Mouse (Mus musculus) mouse trophoblast stem cell (cell line): Measurements from ENCODE around the gene Atp9a.

Experiments
- in situ Hi-C, 2 experiments: fragments of 300-500 bp; cut with MseI, MboI; formaldehyde crosslinking; loops; 2 replicates in 1 of 2; 3 replicates in 1 of 2; pipeline ENCODE4 v1.15.1; 2025

The Atp9a gene

DNA sequence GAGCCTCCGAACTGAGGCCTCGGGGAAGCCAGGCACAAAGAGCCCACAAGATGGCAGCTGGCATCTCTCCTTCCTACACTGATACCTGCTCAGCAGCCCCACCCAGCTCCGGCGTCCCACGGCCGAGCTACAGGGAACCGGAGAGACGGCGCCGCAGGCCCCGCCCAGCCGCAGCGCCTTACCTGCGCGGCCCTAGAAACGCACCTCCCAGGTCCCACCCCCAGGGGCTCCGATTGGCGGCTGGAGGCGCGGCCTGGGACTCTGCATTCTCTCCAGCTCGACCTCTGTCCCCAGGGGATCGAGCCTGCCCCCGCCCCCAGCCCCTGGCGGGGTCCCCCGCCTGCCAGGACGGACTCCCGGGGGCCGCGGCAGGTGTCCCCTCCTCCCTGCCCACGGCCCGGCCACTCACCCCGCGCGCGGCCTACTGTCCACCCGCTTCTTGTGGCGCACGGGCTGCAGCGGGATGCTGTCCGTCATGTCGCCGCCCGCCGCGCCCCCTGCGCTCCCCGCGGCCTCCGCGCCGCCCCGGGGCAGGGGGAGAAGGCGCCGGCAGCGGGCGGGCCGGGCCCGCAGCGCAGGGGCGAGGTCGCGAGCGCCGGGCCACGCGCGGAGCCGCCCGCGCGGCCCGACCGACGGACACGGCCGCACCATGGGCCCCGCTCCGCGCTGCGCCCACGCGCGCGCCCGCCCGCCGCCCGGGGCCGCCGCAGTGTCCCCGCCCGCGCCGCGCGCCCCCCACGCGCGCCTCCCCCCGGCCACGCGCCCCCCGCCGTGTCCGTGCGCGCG lies 743 bp downstream of the Atp9a start:
- in situ Hi-C loops, result no loop called here

DNA sequence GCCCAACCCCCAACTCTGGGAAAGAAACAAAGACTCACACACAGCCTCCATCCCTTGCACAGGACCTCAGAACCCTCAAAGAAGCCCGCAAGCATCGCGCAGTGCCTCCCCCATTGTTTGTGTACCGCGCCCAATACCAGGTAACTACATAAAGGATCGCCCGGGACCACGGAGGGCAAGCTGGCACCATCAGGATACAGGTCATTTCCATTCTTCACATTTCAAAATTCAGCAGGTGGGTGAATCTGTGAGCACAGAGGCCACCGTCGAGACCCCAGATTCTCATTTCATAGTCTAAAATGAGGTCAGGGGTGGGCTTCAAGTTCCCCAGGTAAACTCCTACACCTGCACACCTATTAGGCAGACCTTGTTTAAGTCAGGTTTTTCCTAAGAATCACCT lies 1.7 kb downstream of the Atp9a start:
- in situ Hi-C loops, result no loop called here

DNA sequence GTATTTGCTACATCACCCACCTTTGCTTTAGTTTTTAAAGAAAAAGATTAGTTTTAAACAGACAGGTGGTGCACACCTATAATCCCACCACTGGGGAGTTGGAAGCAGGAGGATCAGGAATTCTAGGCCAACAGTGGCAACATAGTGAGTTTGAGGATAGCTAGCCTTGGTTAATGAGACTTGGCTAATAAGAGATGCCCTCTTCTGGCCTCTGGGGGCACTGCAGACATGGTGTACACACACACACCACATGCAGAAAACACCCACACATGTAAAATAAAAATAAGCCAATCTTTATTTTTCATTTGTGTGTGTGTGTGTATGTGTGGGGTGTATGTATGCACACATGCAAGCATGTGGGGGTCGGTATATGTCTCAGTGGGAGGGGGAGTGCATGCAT lies 3.4 kb downstream of the Atp9a start:
- in situ Hi-C loops, result no loop called here

DNA sequence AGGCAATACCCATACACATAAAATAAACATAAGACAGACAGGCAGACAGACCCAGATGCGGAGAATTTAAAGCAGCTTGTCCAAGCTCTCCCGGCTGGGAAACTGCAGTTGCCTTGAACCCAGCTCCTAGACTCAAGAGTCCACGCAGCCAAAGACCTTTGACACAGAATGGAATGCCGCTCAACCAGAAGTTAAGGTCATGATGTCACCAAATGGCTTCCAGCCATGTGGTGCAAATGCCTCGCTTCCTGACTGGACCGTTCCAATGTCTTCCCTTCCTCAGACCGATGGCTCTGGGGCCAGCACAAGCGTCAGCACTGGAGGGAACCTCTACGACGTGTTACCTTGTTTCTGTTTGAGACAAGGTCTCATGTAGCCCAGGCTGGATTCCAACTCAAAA lies 4.3 kb downstream of the Atp9a start:
- in situ Hi-C loops, result no loop called here

DNA sequence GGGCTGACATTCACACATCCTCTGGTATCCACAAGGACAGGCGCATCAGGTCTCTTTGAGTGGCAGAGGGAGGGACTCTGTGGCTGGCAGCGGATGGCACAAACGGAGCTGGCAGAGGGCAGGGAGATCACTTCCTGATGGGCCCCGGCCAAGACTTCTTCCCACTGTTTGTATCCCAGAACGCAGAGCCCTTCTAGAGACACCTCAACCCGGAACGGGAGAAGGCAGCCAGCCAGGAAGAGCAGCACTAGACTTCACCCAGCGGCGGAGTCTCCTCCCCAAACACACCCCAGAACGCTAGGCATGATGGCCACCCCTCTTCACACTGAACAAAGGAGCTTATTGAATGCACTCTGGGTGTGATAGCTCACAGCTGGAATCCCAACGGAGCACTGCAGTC lies 8.2 kb downstream of the Atp9a start:
- in situ Hi-C loops, result loop anchor here in 1 of 2 experiments (5.0 kb wide), 1 partner anchor 42 kb away; no protein-coding TSS in a partner anchor

DNA sequence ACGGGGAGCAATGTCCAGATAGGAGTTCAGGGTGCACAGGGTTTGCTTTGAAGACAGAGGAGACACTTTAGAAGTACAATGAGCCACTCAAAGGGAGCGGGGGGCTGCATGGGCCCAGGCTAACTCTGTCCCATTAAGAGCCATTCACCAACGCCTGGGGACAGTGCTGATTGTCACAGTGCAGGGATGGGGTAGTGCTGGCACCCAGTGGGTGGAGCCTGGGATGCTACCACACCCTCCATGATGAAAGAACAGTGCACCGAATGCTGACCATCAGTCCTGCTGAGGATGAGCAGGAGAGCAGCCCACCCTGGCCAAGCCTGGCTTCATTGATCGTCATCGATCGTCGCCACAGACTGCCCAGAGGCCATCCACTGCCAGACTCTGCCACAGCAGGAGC lies 11.0 kb downstream of the Atp9a start:
- in situ Hi-C loops, result loop anchor here in 1 of 2 experiments (5.0 kb wide), 1 partner anchor 39 kb away; no protein-coding TSS in a partner anchor

DNA sequence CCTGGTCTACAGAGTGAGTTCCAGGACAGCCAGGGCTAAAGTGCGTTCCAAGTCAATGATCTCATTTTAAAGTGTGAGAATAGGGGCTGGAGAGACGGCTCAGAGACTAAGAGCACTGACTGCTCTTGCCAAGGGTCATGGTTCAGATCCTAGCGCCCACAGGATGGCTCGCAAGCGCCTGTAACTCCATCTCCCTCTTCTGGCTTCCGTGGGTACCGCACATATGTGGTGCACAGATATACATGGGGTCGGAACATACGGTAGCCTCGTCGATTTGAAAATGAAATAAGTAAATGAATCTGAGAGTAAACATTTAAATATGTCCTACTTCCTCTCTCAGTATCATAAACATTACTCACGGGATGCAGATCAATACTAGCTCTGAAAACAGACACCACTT lies 12.5 kb downstream of the Atp9a start:
- in situ Hi-C loops, result loop anchor here in 1 of 2 experiments (5.0 kb wide), 1 partner anchor 37 kb away; no protein-coding TSS in a partner anchor

DNA sequence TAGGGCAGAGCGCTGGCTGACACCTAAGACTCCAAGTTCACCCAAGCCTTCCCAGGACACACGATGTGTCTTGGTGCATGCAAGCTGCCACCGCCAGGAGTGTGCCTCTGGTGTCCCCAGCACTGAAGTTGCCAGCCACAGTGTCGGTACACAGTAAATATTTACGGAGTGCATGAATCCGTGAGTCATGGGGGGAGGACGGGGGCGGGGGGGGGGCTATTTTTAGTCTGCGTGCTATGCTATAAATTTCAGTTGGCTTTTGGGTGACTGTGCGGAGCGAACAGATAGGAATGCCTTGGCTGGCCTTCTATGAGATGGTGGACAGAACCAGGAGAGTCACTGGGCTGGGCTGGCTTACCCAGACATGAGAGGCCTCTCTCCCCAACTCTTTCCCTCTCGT lies 14.2 kb downstream of the Atp9a start:
- in situ Hi-C loops, result no loop called here

DNA sequence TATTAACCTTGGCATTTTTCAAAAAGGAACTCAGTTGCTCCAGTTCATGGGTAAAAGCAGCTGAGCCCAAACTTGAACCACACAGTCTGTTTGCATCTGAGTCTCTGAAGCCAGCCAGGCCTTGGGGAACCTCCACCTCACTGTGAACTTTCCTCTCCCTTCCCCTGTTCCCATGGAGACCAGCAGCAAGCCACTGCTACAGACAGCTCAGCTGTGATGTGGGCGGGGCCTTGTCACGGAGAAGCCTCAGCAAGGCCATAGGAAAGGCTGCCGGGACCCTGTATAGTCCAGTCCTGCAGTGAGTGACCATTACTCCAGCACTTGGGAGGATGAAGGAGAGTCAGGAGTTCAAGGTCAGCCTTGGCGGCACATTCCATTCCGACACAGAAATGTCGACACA lies 16.2 kb downstream of the Atp9a start:
- in situ Hi-C loops, result no loop called here

DNA sequence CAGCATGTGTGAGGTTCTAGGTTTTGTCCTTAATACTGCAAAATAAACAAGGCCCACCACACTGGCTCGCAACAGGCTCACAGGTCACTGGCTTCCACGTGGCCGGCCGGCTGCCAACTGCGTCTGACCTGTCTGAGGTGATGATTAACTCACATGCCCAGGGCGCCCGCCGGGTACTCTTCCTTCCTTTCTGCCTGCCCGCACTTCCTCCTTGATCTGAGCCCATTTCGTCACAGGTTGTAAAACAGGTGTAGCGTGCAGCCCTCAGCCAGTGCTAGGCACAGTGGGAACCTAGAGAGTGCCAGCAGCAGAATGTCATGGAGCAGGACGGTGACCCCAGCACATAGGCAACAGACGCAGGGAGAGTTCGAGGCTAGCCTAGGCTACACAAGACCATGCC lies 20.9 kb downstream of the Atp9a start:
- in situ Hi-C loops, result no loop called here

DNA sequence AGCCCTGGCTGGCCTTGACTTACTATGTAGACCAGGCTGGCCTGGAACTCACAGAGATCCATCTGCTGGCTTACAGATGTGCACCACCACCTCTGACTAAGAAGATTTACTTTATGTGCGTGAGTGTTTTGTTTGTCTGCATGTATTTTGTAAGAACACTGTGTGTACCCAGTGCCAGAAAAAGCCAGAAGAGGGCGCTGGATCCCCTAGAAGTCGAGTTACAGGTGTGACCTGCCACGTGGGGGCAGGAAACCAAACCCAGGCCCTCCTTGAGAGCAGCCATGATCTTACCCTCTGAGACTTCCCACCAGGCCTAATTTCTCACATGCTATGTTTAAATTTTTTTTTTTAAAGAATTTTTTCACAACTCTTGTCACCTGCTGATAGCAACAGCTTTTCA lies 22.5 kb downstream of the Atp9a start:
- in situ Hi-C loops, result no loop called here

DNA sequence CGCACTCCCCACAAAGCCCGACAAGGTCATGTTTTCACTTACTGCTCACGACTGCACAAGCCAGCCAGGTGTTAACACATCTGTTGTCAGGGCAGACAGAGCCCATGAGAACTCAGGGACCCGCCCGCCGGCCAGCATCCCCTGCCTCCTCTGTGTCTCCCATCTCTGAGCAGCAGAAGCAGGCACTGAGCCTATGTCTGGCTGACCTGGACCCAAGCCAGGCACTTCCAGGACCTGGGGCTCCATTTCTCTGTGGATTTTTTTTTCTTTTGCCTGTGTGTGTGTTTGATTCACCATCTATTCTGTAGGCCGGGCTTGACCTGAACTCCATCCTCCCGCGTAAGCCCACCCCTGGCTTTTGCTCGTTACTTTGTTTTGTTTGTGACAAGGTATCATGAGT lies 23.5 kb downstream of the Atp9a start:
- in situ Hi-C loops, result no loop called here

DNA sequence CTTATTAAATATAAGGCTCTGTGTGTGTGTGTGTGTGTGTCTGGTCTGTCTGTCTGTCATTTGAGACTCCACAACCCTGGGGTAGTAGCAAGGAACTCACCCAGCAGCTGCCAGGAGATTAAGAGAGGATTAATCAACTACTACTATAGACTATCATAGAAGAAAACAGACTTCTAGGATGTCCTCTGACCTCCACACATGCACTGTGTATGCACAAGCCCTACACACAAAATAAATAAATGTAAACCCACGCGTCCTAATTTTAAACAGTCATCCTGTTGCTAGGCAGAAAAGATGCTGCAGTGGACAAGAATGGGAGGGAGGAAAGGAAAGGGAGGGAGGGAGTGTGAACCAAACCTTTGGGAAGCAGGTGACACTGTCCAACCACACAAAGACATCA lies 23.9 kb downstream of the Atp9a start:
- in situ Hi-C loops, result no loop called here

DNA sequence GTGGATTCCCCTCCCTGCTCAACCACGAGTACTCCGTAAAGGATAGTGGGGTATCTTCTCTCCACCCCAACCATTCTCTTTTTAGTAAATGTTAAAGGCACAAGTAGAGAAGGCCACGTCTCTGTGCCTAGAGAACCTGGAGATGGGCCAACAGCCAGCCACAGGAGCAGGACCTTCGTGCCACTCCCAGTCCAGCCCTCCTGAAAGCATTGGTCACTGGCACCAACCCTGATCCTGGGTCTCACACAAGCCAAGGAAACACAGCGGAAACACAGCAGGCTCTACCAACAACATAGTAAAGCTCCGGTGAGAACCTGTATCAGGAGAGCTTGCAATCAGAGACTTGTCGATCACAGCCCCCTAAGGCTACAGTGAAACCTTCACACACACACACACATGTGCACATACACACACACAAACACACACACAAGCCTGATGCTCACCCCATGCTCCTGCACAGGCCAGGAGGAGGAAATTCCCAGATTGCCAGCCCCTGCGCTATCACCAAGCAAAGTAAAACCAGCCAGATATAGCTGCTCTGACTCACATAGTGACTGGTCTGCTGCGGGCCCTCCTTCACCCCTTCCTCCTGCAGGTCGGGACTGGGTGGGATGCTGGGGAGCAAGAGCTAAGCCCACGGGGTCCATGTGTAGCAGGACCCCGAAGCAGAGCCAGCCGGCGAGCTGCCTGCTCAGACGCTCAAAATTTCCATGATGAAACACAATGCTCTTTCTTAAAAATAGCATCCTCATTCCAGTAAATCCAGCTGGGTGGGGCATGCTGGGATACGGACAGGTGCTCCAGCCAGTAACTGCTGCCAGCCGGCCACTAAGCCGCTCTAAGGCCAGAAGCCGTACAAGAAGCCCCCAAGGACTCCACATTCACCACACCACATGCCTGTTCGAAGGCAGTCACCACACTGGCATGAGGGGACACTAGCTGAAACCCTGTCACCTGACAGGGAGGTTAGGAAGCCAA lies 29.7 kb downstream of the Atp9a start:
- in situ Hi-C loops, result no loop called here

DNA sequence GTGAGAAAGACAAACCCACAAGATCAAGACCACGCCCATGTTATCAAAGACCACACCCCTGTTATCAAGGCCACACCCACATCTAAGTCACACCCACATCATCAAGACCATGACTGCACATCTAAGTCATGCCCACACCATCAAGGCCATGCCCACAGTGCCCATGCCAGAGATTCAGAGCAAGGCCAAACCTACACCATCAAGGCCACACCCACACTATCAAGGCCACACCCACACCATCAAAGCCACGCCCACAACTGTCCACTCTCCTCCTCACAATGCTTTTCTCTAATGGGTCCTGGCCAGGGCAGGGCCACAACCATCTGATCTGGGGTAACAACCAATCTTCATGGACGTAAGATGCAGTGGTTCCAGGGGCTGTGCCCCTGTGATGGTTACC lies 31.2 kb downstream of the Atp9a start:
- in situ Hi-C loops, result no loop called here

DNA sequence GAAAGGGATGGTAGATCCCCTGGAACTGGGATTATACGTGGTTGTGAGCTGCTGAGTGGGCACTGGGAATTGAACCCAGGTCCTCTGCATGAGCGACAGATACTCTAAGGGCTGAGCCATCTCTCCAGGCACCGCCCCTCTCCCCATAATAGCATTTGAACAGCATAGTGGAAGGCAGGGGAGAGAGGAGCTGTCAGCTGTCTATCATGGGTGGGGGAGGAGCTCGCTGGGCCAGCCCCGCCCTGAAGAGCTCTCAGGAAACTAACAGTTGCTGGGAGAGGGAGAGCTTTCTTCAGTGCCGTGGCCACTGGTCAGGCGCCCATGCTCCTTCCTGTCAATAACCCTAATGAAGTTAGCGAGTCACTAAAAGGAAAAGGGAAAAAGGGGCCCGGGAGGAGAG lies 34.4 kb downstream of the Atp9a start:
- in situ Hi-C loops, result no loop called here

DNA sequence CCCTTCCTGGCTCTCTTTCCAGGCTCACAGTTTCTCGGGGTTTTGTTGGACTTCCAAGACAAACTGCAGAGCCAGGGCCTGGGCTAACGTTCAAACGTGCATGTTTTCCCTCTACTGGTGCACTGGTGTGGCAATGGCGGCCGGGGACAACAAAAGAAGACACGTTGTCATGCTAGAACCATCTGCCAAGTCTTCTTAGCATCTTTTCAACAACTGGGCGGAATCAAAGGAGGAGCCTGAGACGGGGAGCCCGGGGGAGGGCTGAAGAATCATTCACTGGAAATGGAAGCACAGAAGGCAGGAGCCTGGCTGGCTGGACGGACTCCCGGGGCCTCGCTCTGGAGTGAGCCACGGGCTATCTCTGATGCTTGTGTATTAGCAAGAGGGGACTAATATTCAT lies 39.9 kb downstream of the Atp9a start:
- in situ Hi-C loops, result no loop called here

DNA sequence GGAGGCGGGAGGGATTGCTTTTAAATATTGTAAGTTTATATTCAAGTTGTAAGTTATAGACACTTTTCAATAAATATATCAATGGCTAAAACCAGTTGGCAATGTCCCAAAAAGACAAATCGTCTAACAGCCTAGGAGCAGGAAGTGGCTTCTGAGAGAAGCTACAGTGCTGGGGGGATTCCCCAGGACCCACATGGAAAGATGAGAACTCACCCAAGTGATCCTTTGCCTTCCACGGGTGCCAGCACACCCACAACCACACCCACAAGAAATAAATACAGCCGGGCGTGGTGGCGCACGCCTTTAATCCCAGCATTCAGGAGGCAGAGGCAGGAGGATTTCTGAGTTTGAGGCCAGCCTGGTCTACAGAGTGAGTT lies 47.2 kb downstream of the Atp9a start:
- in situ Hi-C loops, result no loop called here

DNA sequence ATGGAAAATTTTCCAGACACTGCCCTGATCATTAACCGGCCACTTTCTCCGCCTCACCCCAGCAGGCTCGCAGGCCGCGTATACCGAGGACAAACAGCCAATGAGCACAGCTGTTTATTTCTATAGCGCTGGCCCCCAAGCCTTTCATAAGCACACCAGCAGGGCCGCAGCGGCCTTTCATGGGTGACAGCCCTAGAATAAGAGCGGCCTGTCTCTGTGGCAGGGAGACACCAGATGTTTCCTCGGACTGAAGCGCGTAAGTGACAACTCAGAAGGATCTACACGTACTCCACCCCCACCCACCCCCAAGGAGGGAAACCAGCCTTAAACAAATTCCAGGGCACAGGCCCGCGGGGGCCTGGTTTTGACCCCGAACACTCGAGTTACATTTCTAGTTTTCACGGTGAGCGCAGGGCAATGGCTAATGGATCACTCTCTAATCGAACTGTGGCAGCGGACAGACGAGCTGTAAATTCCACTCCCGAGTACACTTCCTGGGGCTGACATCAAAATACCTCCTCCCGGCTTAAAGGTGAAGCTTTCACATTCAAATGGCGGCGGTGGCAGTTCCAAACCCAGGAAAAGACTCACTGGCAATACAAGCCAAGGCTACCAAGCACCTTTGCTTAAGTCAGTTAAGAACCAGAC lies 47.7 kb downstream of the Atp9a start:
- in situ Hi-C loops, result loop anchor here in 1 of 2 experiments (5.0 kb wide), 1 partner anchor 38 kb away; no protein-coding TSS in a partner anchor

DNA sequence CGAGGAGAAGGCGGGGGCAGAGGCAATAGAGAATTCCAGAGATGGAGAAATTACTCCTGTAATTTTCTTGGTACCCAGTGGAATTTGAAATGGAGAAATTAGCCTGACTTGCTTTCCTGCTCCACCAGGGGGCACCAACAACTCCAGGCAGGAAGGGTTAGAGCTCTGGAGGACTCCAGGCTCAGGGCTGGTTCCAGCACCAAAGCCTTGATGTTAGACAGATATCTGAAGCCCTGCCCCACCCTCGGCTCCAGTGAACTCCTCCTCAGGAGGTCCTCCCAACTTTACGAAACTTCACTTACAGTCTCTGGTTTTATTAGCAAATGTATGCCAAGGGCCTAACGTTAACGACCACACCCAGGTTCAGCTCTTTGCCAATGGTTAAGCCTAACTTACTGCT lies 50.4 kb downstream of the Atp9a start:
- in situ Hi-C loops, result loop anchor here in 1 of 2 experiments (5.0 kb wide), 1 partner anchor 41 kb away; no protein-coding TSS in a partner anchor

DNA sequence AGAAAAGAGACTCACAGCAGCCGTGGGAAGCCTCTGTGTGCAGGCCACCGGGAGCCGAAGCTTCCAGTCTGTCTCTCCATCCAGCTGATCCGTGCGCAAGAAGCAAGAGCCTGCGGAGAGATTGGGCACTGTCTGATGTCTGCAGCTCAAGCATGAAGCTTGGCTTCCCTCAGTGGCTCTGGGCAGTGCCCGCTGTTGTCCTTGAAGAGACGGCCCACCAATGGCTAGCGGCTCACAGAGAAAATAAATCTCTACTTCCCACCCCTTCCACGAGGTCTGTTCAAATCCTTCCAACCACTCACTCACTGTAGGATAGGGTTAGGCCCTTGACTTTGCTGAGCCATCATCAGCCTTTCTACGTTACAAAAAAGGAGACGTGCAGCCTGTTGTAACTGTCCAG lies 54.9 kb downstream of the Atp9a start:
- in situ Hi-C loops, result no loop called here

DNA sequence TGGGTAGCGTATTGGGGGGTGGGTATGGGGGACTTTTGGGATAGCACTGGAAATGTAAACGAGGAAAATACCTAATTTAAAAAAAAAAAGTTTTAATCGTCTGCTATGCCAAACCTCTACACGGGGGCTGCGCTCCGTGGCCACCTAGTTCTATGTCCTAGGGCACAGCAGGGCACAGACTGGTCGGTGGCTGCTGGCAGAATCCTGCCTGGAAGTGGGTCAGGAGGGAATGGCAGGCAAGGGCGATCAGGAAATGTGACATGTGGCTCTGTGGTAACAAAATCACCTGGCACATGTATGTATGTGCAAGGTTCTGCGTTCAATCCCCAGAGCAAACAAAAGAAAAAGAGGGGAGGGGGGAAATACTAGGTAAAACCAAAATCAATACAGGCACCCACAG lies 56.3 kb downstream of the Atp9a start:
- in situ Hi-C loops, result no loop called here
